Mouse (Mus musculus): ENCODE results near the gene Ankrd13d.

DNA sequence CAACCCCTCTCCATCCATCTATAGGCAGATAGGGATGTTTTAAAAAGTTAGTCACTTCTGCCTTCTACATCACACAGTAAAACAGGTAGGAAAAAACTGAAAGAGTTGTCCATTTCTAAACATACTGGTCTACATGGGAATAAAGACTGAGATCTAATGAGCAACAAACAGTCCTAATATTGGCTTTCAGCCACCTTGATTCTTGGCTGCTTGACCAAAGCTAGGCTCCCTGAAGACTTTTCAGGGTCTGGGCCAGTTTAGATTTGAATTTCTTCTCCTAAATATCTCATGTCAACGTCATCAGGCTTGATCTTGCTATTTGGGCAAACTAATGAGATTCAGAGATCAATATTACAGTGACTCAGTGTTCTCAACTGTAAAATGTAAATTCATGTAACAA is 43.9 kb upstream of the Ankrd13d start:
- no peak for TF ChIP-seq CTCF (IDR thresholded peaks at IDR 0.05; ENCODE audit: low read depth)
- TF ChIP-seq EP300 (IDR thresholded peaks at IDR 0.05; ENCODE audit: low read depth), result no peak

All from heart, postnatal 0 days (tissue).